Mouse (Mus musculus) stomach, embryonic 14.5 days (tissue): Measurements from ENCODE around the gene Iqsec3. TPM values are rescaled to one million over a fixed set of nuclear protein-coding genes. Genes with fewer than 3 reads are reported as not detected.
"Not testable (repeated sequence)": the region's sequence is repeated elsewhere in the genome, so short reads cannot be mapped to it uniquely, and the experiment has no call there.

Source experiments
- ATAC-seq: fragments of 200-750 bp; cut with Nextera tagmentation; 2 replicates; pipeline ENCODE4 v1.8.0; 2017; ENCODE audit warnings: low read depth, moderate TSS enrichment; ENCODE audit not compliant: insufficient number of reproducible peaks, insufficient read depth, low FRiP score
- H3K27ac ChIP-seq: fragments of 300-500 bp; sonication (generic); 2 replicates; pipeline ENCODE4 v1.5.1; 2014; ENCODE audit warnings: mild to moderate bottlenecking, low read length, moderate library complexity, mixed read lengths
- H3K27me3 ChIP-seq: fragments of 300-500 bp; sonication (generic); 2 replicates; pipeline ENCODE4 v1.6.1; 2014; ENCODE audit warnings: low read length, control low read depth, mixed read lengths; ENCODE audit not compliant: control insufficient read depth, insufficient read depth
- H3K36me3 ChIP-seq: fragments of 300-500 bp; sonication (generic); 2 replicates; pipeline ENCODE4 v1.6.1; 2014; ENCODE audit warnings: mild to moderate bottlenecking, control low read depth, low read length, moderate library complexity, mixed read lengths; ENCODE audit not compliant: control insufficient read depth, insufficient read depth
- H3K4me1 ChIP-seq: fragments of 300-500 bp; sonication (generic); 2 replicates; pipeline ENCODE4 v1.6.1; 2014; ENCODE audit warnings: low read length, control low read depth, mixed read lengths; ENCODE audit not compliant: control insufficient read depth, insufficient read depth
- H3K4me2 ChIP-seq: fragments of 300-500 bp; sonication (generic); replicated peaks from 2 replicates; pipeline ENCODE4 v1.6.1; 2014; ENCODE audit warnings: low read depth, low read length, control low read depth
- H3K4me3 ChIP-seq: fragments of 300-500 bp; sonication (generic); 2 replicates; pipeline ENCODE4 v1.5.1; 2014; ENCODE audit warnings: low read depth, low read length, control low read depth
- H3K9ac ChIP-seq: fragments of 300-500 bp; sonication (generic); replicated peaks from 2 replicates; pipeline ENCODE4 v1.6.1; 2014; ENCODE audit warnings: low read depth, mild to moderate bottlenecking, control low read depth, low read length, moderate library complexity, mixed read lengths
- H3K9me3 ChIP-seq: fragments of 300-500 bp; sonication (generic); 2 replicates; pipeline ENCODE4 v1.6.1; 2016; ENCODE audit warnings: low read depth, low read length, control low read depth; ENCODE audit not compliant: control insufficient read depth
- WGBS: fragments of 180-500 bp; shearing (Covaris S2); extraction: QIAGEN DNeasy Blood & Tissue Kit; methylation state at CpG from one replicate; pipeline ENCODE4 v1.1.7; 2014; 5-methylcytosine and 5-hydroxymethylcytosine counted together
- polyA plus RNA-seq: library from polyadenylated mRNA; unstranded; fragments of >200 nt; fragmentation: Nextera tagmentation; extraction: Ambion mirVana; gene quantifications from 2 replicates; pipeline ENCODE4 v1.2.1, GENCODE M21; 2014

Iqsec3 gene
- polyA plus RNA-seq, 1 experiment from 2014 or later, result 0.19 TPM

DNA sequence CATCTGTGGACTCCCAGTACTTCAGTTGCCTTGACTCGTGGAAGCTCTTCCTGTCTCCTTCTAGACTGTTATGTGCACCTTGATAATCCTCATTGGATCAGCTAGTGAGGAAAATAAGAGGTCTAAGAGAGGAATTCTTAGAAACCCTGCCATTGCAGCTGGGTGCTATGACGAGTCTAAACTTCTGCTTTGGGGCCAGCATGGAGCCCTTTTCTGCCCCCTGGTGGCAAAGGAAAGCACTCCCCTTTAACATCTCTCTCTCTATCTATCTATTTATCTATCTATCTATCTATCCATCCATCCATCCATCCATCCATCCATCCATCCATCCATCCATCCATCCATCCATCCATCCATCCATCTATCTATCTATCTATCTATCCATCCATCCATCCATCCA, 106.9 kb downstream of the Iqsec3 start:
- H3K4me1 ChIP-seq, H3K27ac ChIP-seq, H3K4me3 ChIP-seq, H3K27me3 ChIP-seq, H3K36me3 ChIP-seq, H3K9me3 ChIP-seq, H3K9ac ChIP-seq, ATAC-seq, H3K4me2 ChIP-seq: not testable (repeated sequence)
- 6% methylated on average over 2 of the region's 2 CpGs for WGBS

DNA sequence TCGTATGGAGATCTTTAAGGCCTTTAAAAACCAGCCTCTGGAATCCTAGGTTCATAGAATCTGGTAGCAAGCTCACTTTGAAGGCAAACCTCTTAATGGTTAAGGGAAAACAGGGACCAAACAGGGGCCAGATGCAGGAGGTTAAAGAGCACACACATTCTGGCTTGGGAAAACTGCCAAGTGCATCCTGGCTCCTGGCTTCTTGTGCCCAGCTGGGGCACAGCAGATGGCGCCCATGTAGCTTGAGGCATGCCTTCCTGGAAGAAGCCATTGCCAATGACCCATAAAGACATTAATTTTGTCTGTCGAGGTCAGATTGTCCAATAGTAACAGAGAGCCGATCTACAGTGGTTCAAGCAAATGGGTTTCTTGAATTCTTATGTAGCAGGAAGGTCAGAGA, 109.5 kb downstream of the Iqsec3 start:
- Histone ChIP-seq H3K4me2 (no peak overlapping the region), H3K4me3 (no peak overlapping the region), H3K36me3 (no peaks in the 10 kb centered on the region), H3K9me3 (no peaks in the 10 kb centered on the region), H3K4me1 (no peaks in the 10 kb centered on the region), H3K27me3 (no peaks in the 10 kb centered on the region), H3K27ac (no peak overlapping the region), H3K9ac (no peak overlapping the region)
- no peak for ATAC-seq
- 81% methylated on average over 4 of the region's 4 CpGs for WGBS

DNA sequence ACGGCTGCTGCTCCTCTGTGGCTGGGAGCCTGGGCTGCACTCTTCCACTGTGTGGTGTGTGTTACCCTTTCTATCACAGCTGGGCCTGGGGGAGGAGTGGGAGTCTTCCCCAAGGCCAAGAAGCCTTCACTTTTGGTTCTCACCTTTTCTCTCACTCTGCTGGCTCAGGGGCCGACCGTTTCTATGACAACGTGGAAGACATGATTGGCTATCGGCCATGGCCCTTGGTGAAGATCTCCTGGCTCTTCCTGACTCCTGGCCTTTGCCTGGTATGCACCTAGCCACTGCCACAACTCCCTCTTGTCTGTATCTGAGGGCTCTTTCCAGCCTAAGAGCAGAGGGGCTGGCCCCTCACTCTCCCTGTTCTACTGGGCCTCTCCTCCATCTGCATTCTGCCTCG, 110.4 kb downstream of the Iqsec3 start:
- no peaks in the 10 kb centered on the region for H3K27me3 ChIP-seq
- H3K27ac ChIP-seq, result no peak overlapping the region
- H3K4me2 ChIP-seq, result no peak overlapping the region
- H3K4me3 ChIP-seq, result no peak overlapping the region
- no peak overlapping the region for H3K9ac ChIP-seq
- H3K9me3 ChIP-seq, result no peaks in the 10 kb centered on the region
- WGBS, result 70% methylated on average over 6 of the region's 6 CpGs
- H3K4me1 ChIP-seq, result no peaks in the 10 kb centered on the region
- ATAC-seq, result no peak
- no peaks in the 10 kb centered on the region for H3K36me3 ChIP-seq

DNA sequence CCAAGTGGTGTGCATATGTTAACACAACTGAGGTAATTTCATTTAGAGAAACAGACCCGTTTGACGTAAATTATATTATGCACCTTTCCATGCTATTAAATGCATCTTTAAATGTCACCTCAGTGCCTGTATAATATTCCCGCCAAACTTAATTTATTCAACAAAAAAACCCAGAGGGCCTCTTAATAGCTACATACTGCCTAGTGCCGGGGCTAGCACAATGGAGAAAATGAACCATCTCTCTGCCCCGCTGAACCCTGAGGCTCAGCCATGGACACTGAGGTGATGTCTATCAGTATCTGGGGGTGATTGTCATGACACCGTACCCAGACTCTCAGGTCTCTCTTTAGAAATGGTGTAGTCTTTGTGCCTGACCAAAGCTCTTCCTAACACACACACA, 116.2 kb downstream of the Iqsec3 start:
- Histone ChIP-seq H3K27me3 (no peaks in the 10 kb centered on the region), H3K27ac (no peak overlapping the region), H3K4me1 (no peaks in the 10 kb centered on the region), H3K9me3 (no peaks in the 10 kb centered on the region), H3K9ac (no peak overlapping the region), H3K4me3 (no peak overlapping the region), H3K4me2 (no peak overlapping the region), H3K36me3 (no peaks in the 10 kb centered on the region)
- WGBS, result 85% methylated on average over 6 of the region's 6 CpGs
- no peak for ATAC-seq

DNA sequence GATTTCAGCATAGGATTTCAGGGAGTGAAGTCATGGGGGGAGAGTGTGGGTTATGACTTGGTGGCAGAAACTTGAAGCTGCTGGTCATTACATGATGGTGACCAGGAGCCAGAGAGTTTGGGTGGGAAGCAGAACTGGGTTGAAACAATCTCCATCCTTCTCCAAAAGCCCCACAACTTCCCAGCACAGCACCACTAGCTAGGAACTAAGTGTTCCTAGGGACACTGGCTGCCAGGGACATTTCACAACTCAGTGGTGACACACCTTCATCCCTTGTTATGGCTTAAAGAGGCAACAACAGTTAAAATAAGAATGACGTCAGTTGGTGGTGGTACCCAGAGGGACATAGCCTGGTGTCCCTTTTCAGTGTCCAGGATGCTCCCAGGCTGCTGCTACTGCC, 117.4 kb downstream of the Iqsec3 start:
- Histone ChIP-seq H3K4me3 (no peak overlapping the region), H3K27ac (no peak overlapping the region), H3K27me3 (no peaks in the 10 kb centered on the region), H3K4me2 (no peak overlapping the region), H3K9me3 (no peaks in the 10 kb centered on the region), H3K9ac (no peak overlapping the region), H3K4me1 (no peaks in the 10 kb centered on the region), H3K36me3 (no peaks in the 10 kb centered on the region)
- no peak for ATAC-seq
- WGBS, result 73% methylated on average over 1 of the region's 1 CpGs

DNA sequence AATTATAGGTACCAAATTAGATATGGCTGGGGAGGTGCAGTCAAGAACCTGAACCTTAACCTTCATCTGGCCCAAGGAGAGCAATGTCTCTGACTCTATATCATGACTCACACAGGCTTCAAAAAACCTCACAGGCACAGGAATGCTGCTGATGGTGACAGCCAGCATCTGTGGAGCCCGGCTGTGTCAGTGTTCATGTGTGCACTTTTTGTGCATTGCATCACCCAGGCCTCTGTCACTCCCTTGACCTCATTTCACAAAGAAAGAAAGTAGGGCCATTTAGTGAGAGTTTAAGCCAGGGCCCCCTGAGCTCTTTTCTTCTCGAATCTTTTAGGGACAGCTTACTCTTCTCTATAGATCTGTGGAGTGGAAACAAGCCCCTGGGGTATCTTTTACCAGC, 121.2 kb downstream of the Iqsec3 start:
- Histone ChIP-seq H3K4me2 (no peak overlapping the region), H3K27ac (no peak overlapping the region), H3K27me3 (no peaks in the 10 kb centered on the region), H3K9ac (no peak overlapping the region), H3K9me3 (no peaks in the 10 kb centered on the region), H3K4me1 (no peaks in the 10 kb centered on the region), H3K36me3 (no peaks in the 10 kb centered on the region), H3K4me3 (no peak overlapping the region)
- ATAC-seq, result no peak
- WGBS, result 62% methylated on average over 2 of the region's 2 CpGs

DNA sequence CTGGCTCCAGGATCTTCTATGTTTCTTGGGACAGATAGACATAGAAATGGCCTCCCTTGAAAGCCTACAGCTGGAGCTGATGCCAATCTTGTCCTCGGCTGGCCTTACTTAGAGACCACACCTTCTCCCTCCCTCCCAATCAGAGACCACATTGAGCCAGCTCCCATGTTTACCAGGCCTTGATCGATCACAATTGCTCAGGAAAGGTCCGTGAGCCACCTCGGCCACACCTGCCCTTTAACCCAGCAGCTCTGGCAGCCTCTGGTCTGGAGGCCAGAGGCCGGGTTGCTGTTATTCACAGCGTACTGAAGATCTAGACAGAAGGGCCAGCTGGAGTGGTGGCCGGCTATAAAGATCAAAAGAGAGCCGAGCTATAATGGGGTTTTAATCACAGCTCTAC, 127.0 kb downstream of the Iqsec3 start:
- no peak overlapping the region for H3K4me2 ChIP-seq
- H3K27me3 ChIP-seq, result no peaks in the 10 kb centered on the region
- no peak overlapping the region for H3K27ac ChIP-seq
- H3K4me3 ChIP-seq, result no peak overlapping the region
- H3K36me3 ChIP-seq, result no peaks in the 10 kb centered on the region
- ATAC-seq, result no peak
- no peaks in the 10 kb centered on the region for H3K4me1 ChIP-seq
- 27% methylated on average over 8 of the region's 8 CpGs for WGBS
- H3K9me3 ChIP-seq, result no peaks in the 10 kb centered on the region
- no peak overlapping the region for H3K9ac ChIP-seq

DNA sequence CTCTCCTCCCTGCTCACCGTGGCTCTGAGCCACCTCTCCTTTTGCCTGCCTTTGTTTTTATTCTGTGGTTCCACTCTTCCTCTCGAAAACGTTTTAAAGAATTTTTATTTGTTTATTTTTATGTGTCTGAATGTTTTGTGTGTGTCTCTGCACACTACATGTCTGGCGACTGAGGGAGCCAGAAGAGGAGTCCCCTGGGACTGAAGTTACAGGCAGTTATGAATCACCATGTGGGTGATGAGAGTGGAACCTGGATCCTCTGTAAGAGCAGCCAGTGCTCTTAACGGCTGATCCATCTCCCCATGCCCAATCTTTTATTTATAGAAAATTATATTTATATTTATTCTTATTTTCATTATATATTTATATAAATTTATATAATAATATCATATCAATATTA, 129.1 kb downstream of the Iqsec3 start:
- H3K9ac ChIP-seq, result no peak overlapping the region
- no peaks in the 10 kb centered on the region for H3K27me3 ChIP-seq
- no peaks in the 10 kb centered on the region for H3K4me1 ChIP-seq
- H3K4me2 ChIP-seq, result no peak overlapping the region
- H3K27ac ChIP-seq, result no peak overlapping the region
- H3K9me3 ChIP-seq, result no peaks in the 10 kb centered on the region
- H3K36me3 ChIP-seq, result no peaks in the 10 kb centered on the region
- no peak overlapping the region for H3K4me3 ChIP-seq
- 39% methylated on average over 5 of the region's 5 CpGs for WGBS
- no peak for ATAC-seq

DNA sequence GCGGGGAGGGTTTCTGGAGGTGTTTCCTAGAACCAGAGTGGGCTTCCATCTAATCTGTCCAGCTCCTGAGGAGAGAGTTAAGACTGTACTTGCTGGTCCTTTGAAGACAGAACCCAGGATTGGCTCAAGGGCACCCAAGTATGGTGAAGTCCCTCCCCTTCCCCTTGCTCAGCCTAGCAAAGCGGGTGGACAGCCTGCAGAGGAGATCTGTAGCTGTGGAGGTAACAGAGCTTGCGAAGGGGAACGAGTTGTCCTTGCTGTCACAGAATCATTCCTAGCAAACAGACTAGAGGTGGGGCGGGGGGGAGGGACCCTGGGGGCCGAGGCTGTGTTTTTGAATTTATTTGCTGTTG, 129.7 kb downstream of the Iqsec3 start:
- Histone ChIP-seq H3K4me2 (no peak overlapping the region), H3K27ac (no peak overlapping the region), H3K9ac (no peak overlapping the region), H3K9me3 (no peaks in the 10 kb centered on the region), H3K36me3 (no peaks in the 10 kb centered on the region), H3K4me1 (no peaks in the 10 kb centered on the region), H3K27me3 (no peaks in the 10 kb centered on the region), H3K4me3 (no peak overlapping the region)
- 58% methylated on average over 6 of the region's 6 CpGs for WGBS
- ATAC-seq, result no peak
